Comparison of ENCODE assay signal across 11 mouse cellular contexts in genomic region chr15:78354958-78355357, GRCm38 (mm10). TPM values are rescaled to one million over a fixed set of nuclear protein-coding genes. Genes with fewer than 3 reads are reported as not detected.
DNase-seq lines count a peak whose midpoint lies in the region; ATAC-seq lines count a peak whose summit lies in the region.
"Had no signal": no experiment of that assay in that cellular context is flagged by ENCODE, and none has a peak within 500 bp of the region (broad histone marks: within the 10 kb centered on the region; RNA-seq: fewer than 3 reads in every experiment).

No protein-coding gene starts in this region.

- H3K4me2 ChIP-seq in heart, embryonic 12.5 days = no peak overlapping the region

- H3K9ac ChIP-seq in heart, embryonic 12.5 days = no peak overlapping the region

- DNase-seq in heart, postnatal 4 days = peak; percentile 68
- DNase-seq in 416B (ENCODE audit: low read depth) = peak; percentile 72
- DNase-seq in ES-CJ7 (ENCODE audit: low read depth, low spot score) = peak; percentile 32
- DNase-seq in cerebellum, postnatal 14 days = peak; percentile 76 to 80
- DNase-seq in kidney, postnatal 4 days = peak; percentile 74 to 79
- peak; percentile 61 for DNase-seq in retina, embryonic 14.5 days (ENCODE audit: low spot score)

- H3K27ac ChIP-seq in heart, embryonic 12.5 days (ENCODE audit: poor library complexity, severe bottlenecking) = no peak overlapping the region

- no peaks in the 10 kb centered on the region for H3K36me3 ChIP-seq in heart, embryonic 12.5 days

- no peak for ATAC-seq in heart, embryonic 12.5 days (ENCODE audit: insufficient number of reproducible peaks, low FRiP score)
- ATAC-seq in megakaryocyte-erythroid progenitor cell, adult 5-6 weeks (replicated peaks; ENCODE audit: low FRiP score, low TSS enrichment, poor library complexity, severe bottlenecking) = no peak

- H3K4me1 ChIP-seq in heart, embryonic 12.5 days (replicated peaks) = no peaks in the 10 kb centered on the region

- no peak overlapping the region for H3K4me3 ChIP-seq in heart, embryonic 12.5 days
- H3K4me3 ChIP-seq: erythroblast, embryonic 14.5 days had no signal

- H3K27me3 ChIP-seq in heart, embryonic 12.5 days (replicated peaks) = peaks cover 8% of the 10 kb centered on the region; the same call in 1 of the 2 replicates

- no peaks in the 10 kb centered on the region for H3K9me3 ChIP-seq in heart, embryonic 12.5 days (replicated peaks)

- WGBS in heart, embryonic 12.5 days = 0% methylated on average over 1 of the region's 1 CpGs

RNA-seq across cellular contexts. Expression of gene Csf2rb, which starts 29.4 kb away (rescaled TPM):
- 1 to 10 TPM; 1.6 to 2.0 TPM for total RNA-seq in heart, postnatal 4 days (2021)
- polyA plus RNA-seq in heart, embryonic 12.5 days (2016; fragmentation: Nextera tagmentation; extraction: Ambion mirVana) = 2.4 and 3.1 TPM in 2 replicates
- 0.11 and 2.9 TPM in 2 replicates for total RNA-seq in megakaryocyte-erythroid progenitor cell, adult 5-6 weeks (2014; fragmentation: Nextera tagmentation)
- total RNA-seq in megakaryocyte-erythroid progenitor cell, adult 5-6 weeks (2017) = 0.33 and 1.7 TPM in 2 replicates

RNA-seq across cellular contexts. Expression of gene Tex33, which starts 40.8 kb away (rescaled TPM):
- not detected for total RNA-seq in heart, postnatal 4 days (2021)
- polyA plus RNA-seq in heart, embryonic 12.5 days (2016; fragmentation: Nextera tagmentation; extraction: Ambion mirVana) = not detected in 2 replicates
- total RNA-seq in megakaryocyte-erythroid progenitor cell, adult 5-6 weeks (2014; fragmentation: Nextera tagmentation) = not detected in 2 replicates
- total RNA-seq in megakaryocyte-erythroid progenitor cell, adult 5-6 weeks (2017) = not detected in 2 replicates
- total RNA-seq: left cerebral cortex, adult 8-10 months had no signal
- polyA plus RNA-seq: erythroblast, embryonic 14.5 days; neural tube, embryonic 14.5 days had no signal

RNA-seq across cellular contexts. Expression of gene Csf2rb2, which starts 49.4 kb away (rescaled TPM):
- total RNA-seq in heart, postnatal 4 days (2021) = 1 to 10 TPM; 1.1 to 1.2 TPM
- 0.48 and 0.51 TPM in 2 replicates for polyA plus RNA-seq in heart, embryonic 12.5 days (2016; fragmentation: Nextera tagmentation; extraction: Ambion mirVana)
- total RNA-seq in megakaryocyte-erythroid progenitor cell, adult 5-6 weeks (2014; fragmentation: Nextera tagmentation) = 2.4 TPM in 1 of 2 replicates, not detected in the other
- 0.30 TPM in 1 of 2 replicates, not detected in the other for total RNA-seq in megakaryocyte-erythroid progenitor cell, adult 5-6 weeks (2017)

RNA-seq across cellular contexts. Expression of gene Tst, which starts 50.7 kb away (rescaled TPM):
- 10 to 100 TPM; 16.9 to 20.1 TPM for total RNA-seq in heart, postnatal 4 days (2021)
- polyA plus RNA-seq in heart, embryonic 12.5 days (2016; fragmentation: Nextera tagmentation; extraction: Ambion mirVana) = 7.6 and 9.0 TPM in 2 replicates
- 6.4 and 10.2 TPM in 2 replicates for total RNA-seq in megakaryocyte-erythroid progenitor cell, adult 5-6 weeks (2014; fragmentation: Nextera tagmentation)
- total RNA-seq in megakaryocyte-erythroid progenitor cell, adult 5-6 weeks (2017) = 0.80 and 2.1 TPM in 2 replicates

RNA-seq across cellular contexts. Expression of gene Mpst, which starts 51.3 kb away (rescaled TPM):
- total RNA-seq in heart, postnatal 4 days (2021) = 10 to 100 TPM; 21.9 to 24.9 TPM
- polyA plus RNA-seq in heart, embryonic 12.5 days (2016; fragmentation: Nextera tagmentation; extraction: Ambion mirVana) = 0.32 and 1.1 TPM in 2 replicates
- 18.7 and 23.2 TPM in 2 replicates for total RNA-seq in megakaryocyte-erythroid progenitor cell, adult 5-6 weeks (2014; fragmentation: Nextera tagmentation)
- total RNA-seq in megakaryocyte-erythroid progenitor cell, adult 5-6 weeks (2017) = 37.0 and 41.1 TPM in 2 replicates
